Mouse (Mus musculus): ENCODE results near the gene Retreg3.

The Retreg3 gene

GRCm38 (mm10) chr11:101052751-101053473 is 66.8 kb downstream of the Retreg3 start:
- DNase-seq (ENCODE audit: low spot score): no peak

DNA sequence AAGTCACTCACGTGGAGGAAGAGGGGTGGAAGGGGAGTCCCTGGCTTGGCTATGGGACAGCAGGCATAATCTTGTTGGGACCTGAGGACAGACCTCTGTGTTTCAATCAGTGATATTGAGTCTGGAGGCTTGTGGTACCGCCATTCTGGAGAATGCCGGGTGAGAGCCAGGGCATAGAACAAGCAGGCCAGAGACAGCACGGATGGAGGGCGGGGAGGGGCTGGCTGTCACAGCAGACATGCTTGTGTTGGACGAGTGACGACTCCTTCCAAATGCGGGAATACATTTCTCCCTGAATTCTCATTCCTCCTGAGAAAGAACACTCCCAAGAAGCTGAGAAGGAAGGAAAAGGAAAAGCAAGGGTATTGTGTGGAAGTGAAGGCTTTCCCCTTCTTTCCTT is 68.1 kb downstream of the Retreg3 start:
- DNase-seq (ENCODE audit: low spot score): no peak

GRCm38 (mm10) chr11:101051051-101051493 is 68.6 kb downstream of the Retreg3 start:
- DNase-seq (ENCODE audit: low spot score): no peak

DNA sequence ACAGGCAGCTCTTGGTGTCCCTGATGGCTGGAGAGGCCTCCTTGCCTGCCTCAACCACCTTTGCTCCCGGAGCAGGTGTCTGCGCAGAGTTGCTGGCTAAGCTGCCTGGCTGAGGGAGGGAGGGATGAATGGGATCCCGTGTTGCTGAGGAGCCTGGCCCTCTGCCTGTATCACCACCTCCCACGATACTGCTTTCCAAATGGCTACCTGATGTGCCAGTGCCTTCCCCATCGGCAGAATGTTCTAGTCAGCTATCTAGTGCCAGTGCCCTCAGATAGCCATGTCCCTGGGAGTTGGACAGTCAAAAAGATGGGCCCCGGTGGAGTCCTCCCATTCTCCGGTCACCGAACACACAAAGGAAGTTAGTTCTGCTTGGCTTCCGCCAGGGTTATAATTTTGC is 69.3 kb downstream of the Retreg3 start:
- DNase-seq (ENCODE audit: low spot score): no peak

DNA sequence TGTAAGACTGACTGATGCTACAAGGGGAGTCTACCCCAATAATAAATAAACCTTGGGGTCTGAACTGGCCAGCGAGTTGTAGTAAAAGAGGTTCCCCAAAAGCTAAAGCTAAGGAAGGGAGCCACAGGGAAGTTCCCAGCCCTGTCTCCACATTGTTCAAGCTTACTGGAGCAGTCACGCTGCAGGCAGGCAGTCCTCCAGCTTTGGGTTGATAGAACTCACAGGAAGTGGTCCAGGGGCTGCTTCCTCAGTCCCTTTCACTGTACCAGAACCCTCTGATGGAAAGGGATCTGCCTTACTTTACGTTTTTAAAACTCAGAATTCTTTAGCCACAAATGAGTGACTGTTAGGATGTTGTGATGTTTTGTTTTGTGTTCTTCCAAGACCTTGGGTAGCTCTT is 72.2 kb downstream of the Retreg3 start:
- DNase-seq (ENCODE audit: low spot score): no peak

GRCm38 (mm10) chr11:101046440-101046839 is 73.3 kb downstream of the Retreg3 start:
- no peak for DNase-seq (ENCODE audit: low spot score)
